Mouse (Mus musculus) cerebellum, postnatal 36 days (tissue): ENCODE measurements around the gene Gm10642.
A peak's percentile ranks its signal among the peaks of the same experiment; 100 is the strongest.

Experiments used
- DNase-seq, 2 experiments: peaks; one replicate each; pipeline ENCODE4 v3.0.0; 2021 to 2022; ENCODE audit warnings: mixed read lengths in 2 of 2

The Gm10642 gene

GRCm38 (mm10) chr9:70656130-70657007 lies at the start of gene Gm10642:
Gene Gm10642, plus strand, starts transcription at chr9:70656251.
- peak; percentile 51 to 66 for DNase-seq

- no peak for DNase-seq
These were observed 44.9 kb upstream of the Gm10642 start for GRCm38 (mm10) chr9:70611026-70611673.

DNA sequence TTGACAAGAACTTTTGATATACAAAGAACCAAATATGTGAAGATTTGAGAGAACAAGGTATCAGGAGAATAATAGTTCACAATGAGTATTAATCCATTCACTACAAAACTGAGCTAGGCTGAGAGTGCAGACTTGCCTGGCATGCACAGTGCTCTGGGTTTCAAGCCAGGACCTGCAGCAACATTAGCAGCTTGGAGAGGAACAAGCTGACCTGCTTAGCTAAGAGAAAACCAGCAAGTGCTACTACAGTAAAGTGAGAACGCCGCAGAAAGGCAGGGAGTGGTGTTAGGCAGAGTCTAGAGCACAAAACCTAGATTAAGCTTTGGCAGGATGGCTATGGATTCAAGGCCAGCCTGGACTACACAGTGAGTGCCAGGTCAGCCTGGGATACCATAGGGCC lies 26.3 kb upstream of the Gm10642 start:
- peak; percentile 66 to 70 for DNase-seq

GRCm38 (mm10) chr9:70631665-70632064 lies 24.4 kb upstream of the Gm10642 start:
- DNase-seq: no peak

DNA sequence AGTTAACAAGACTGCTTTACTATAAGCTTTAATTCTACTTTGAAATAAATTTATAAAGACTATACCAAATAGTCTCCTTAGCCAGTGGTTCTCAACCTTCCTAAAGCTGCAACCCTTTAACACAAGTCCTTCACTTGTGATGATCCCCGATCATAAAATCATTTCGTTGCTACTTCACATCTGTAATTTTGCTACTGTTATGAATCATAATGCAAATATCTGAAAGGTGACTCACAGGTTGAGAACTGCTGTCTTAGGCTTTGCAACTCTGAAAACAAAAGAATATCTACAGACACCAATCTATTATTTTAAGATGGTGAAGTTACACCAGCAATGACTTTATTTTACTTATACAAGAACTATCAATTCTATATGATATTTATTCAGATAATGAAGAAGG lies 19.3 kb upstream of the Gm10642 start:
- no peak for DNase-seq

DNA sequence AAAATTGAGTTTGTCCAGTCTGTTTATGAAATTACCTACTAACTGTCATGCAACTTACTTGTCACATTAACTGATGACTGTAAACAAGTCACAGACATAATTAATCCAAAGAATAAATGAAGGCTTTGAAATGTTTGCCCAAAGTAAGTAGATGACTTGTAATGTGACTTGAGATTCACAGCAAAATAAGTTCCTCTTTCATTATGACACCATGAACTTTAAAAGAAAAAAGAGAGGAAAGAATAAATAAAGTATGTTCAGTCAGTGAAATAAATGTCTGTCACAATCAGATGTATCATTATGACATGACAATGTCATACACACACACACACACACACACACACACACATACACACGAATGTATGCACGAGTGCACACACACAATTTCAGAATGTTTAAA lies 5.8 kb upstream of the Gm10642 start:
- DNase-seq: no peak

DNA sequence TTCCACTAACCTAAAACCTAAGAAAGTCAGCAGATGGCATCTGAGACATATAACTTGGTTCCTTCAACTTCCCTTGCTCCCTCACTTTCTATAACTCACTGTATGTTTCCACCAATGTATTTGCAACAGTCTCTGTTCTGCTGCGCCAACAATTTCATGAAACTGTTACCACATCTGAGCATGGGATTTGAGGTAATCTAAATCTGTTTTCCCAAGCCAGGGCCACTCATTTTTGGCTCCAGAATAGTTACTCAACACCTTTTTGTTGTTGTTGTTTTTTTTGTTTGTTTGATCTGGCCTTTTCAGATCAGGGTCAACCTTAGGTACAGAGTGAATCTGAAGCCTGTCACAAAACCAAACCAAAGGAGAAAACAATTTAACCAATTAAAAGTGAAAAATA lies 5.1 kb upstream of the Gm10642 start:
- DNase-seq: no peak

DNA sequence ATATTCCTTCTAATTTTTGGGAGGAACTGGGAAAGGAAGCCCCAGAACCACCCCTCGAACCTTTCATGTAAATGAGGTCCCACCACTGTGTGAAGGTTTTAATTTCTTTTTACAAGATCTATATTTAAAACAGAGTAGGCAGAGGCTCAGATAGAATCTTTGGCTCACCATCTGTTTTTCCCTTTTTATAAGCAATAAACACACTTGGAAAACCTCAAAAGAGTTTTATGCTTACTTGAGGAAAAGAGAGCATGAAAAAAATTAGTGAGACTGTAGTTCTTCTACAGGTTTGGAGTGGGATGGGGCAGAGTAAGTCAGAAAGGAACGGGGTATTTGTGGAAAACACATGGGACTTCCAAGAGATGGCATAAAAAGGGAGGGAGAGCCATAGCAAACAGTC lies 3.8 kb upstream of the Gm10642 start:
- no peak for DNase-seq

DNA sequence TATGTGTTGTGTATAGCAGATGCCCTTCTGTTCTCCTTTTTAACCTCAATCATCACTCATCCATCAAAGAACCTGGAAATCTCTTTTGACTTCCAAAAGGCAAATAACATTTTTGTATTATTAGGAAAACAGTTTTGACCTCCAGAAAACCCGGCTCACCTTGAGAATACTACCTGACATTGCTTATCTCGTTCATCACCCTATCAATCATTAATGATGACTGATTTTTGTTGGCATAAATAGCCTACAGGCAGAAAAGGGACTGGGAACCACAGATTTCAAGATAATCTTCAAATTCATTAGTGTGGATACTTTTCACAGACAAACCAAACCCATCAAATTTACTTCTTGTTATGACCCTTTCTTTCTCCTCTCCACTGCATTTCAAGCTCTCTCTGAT lies 2.2 kb upstream of the Gm10642 start:
- DNase-seq: no peak

- DNase-seq: peak; percentile 50 to 58
These were observed 1.6 kb upstream of the Gm10642 start for GRCm38 (mm10) chr9:70654496-70654895.

DNA sequence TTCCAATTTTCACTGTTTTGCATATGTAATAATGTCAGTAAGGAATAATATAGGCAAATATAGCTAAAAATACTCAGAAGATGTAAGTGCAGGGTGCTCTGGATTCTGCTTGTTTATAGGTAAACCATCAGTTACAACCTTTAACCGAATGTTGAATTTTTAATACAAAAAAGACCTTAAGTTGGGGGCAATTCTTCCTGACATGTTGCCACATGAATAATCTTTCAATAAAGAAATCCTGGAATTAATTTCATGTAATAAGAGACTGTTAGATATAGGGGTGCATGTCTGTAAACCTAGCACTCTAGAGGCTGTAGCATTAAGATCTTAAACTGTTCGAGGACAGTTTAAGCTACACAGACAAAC lies 304 bp upstream of the Gm10642 start:
- no peak for DNase-seq

DNA sequence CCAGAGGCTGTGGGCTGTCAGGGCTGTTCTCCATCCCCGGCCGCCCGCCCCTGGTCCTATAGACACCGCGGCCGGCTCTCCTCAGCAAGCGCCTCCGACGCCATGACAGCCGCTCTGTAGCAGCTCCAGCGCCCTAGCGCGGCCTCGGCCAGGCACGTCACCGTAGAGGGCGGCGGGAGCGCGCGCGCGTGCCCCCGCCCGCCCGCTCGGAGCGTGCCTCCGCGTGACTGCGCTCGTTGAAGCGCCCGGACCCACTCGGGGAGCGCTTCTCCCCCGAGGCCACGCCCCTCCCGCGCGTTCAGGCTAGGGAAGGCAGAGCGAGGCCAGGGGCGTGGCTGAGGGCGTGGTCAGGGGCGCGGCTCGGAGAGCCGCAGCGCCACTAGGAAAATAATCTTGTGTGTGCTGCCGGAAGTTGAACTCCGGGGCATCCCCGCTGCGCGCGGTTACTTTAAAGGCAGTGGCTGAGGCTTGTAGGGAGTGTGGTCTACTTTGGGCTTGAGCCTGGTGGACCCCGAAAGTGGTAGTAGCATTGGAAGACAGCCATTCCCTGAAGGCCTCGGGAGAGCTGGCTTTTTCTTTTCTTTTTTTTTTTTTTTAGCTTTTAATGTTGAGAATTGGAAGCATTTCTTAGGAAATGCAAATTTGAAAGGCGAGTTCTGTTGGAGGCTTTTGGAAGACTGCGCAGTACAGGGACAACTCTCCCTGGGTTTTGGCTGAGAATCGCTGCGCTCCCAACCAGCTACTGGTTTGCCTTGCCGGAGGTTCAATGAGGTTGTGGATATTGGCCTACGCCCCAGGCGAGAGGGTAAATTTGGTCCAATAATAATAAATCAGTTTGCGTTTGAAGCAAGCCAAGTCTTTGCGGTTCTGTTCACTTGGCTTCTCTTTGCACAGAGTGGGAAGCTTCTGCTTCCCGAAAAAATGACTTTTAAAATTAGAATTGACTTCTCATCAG lies 1.2 kb downstream of the Gm10642 start, which contains the start of gene Mindy2:
Gene Mindy2, minus strand, starts transcription at position 162 of the 955 bp plus-strand sequence.
- peak; percentile 96 to 100 for DNase-seq

DNA sequence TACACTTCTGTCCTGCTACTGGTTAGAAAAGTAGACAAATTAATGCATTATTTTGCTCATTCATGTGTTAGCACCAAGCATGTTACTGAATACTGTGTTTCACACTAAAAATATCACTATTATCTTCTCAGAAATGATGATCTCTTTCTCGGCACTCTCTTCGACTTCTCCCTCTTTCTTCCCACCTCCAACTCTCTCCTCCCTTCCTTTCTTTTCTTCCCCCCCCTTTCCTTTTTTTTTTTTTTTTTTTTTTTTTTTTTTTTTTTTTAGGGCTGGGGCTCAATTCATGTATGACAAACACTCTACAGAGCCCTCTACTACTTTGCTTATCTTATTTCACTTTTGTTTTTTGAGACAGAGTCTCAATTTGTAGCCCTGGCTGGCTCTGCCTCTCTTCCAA lies 2.2 kb downstream of the Gm10642 start:
- DNase-seq: no peak

- DNase-seq: peak in 1 of 2 experiments; percentile 22
These were observed 8.8 kb downstream of the Gm10642 start for GRCm38 (mm10) chr9:70664847-70665246.

DNA sequence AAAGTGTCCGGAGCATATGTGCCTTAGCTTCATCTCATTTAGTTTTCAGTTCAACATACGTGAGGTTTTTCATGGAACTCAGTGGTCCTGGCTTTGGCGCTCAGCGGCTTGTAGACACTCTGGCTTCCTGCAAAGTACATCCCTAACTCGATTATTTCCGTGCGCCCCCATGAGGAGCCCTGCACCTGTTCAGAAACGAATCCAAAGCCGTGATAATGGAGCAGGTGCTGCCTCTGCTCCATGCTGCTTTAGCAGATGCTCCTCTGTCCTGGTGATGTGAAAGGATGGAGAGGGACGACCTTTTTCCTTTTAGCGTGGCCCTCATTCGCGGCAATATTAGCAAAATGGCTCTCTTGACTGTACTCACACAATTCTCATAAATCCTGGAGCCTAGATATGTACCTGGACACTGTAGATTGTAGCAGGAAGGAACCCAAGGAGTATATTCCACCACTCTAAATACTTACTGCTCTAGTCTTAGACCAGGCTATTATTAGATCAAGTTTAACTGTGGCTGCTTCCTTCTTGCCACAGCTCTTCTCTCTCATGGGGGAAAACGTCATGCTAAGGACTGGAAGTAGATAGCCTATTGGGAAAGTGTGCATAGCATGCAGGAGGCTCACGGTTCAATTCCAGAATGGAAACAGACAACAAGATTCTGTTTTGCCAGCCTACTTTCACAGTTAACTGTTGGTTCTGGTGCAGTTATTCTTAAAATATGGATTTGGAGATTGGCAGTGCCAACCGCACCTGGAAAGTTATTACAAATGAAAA lies 9.5 kb downstream of the Gm10642 start:
- DNase-seq: peak; percentile 94 to 98

DNA sequence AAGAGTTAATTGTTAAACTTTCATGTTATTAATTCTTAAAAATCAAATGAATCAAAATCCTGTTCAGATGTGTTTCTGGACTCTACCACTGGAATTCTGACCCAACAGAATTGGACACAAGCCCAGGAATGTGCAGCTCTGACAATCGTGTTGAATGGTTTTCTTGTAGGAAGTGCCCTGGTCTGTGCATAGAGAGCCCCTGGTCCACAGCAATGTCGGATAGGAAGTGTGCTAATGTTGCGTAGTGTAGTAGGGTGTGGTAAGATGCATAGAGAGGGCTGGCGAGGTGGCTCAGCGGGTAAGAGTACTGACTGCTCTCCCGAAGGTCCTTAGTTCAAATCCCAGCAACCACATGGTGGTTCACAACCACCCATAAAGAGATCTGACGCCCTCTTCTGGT lies 10.8 kb downstream of the Gm10642 start:
- no peak for DNase-seq

DNA sequence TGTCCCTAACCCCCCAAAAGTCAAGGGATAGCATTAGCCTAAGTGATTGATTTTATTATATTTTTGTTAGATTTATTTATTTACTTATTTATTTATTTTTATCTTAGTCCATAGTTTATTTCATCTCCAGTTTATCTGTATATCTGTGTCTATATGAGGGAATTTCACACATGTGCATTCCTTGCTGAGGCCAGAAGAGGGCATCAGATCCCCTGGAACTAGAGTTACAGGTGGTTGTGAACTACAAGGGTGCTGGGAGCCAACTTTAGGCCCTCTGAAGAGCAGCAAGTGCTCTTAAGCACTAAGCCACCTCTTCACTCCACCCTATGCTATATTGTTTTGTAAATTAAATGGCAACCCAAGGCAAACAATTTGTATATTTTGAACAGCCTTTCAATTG lies 12.0 kb downstream of the Gm10642 start:
- no peak for DNase-seq

DNA sequence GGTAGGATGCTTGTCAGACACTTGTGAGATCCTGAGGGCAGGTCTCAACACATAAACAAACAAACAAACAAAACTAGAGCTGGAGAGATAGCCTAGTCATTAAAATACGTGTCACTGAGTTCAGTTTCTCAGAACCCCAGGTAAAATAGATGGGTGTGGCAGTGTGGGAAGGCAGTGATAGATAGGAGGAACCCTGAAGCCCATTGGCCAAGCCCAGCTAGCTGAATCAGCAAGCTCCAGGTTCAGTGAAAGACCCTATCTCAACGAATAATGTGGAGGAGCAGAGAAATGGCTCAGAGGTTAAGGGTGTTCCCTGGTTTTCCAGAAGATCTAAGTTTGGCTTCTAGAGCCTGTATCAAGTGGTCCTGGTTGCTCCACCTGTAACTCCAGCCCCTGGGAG lies 13.1 kb downstream of the Gm10642 start:
- no peak for DNase-seq

GRCm38 (mm10) chr9:70670381-70670780 lies 14.3 kb downstream of the Gm10642 start:
- no peak for DNase-seq

DNA sequence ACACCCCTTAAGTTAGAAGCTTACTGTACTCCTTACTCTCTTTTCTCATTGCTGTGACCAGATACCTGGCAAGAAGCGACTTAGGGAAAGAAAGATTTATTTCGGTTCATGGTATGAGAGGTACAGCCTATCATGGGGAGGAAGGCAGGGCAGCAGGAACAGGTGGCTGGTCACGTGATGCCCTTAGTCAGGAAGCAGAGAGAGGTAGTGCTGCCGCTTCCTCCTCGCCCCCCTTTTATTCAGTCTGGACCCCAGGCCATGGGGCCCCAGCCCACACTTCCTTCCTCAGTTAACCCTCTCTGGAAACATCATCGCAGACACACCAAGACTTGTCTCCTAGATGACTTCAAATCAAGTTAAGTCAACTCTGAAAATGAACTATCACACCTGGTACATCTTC lies 15.2 kb downstream of the Gm10642 start:
- DNase-seq: no peak

DNA sequence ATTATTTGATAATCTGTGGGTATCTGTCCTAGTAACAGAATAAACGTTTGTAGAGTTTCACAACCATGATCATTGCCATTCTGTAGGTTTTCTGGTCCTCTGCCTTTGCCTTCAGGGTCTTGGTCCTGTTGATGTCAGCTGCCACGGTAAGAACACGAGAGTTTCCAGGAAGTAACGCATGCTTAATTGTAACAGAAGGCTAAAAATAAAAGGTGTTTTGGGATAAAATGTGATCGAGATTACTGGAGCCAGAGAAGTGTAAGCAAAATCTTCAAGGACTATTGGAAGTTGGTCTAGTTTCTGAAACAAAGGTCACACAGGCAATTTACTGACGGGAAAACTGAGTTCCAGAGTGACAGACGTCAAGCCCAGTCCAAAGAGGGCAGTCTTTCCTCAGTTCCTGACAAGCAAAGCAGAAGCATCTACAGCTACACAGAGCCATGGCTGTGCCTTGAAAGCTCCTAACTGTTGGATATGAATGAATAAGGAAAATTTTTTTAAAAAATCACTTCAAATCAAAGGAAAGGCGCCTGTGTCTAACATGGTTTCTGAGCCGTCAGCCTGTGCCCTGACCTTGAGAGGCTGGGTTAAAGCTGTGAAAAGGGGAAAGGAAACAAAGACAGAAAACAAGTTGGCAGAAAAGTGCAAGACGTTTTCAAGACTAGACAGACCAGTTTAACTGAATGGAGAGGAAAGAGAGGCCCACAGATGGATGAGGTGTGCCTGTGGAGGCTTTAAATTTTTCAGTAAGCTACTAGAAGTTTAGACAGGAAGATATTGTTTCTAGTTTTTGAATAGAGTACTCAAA lies 15.9 kb downstream of the Gm10642 start:
- peak; percentile 19 to 30 for DNase-seq
